Mouse (Mus musculus): ENCODE results near the gene Cdon.

DNA sequence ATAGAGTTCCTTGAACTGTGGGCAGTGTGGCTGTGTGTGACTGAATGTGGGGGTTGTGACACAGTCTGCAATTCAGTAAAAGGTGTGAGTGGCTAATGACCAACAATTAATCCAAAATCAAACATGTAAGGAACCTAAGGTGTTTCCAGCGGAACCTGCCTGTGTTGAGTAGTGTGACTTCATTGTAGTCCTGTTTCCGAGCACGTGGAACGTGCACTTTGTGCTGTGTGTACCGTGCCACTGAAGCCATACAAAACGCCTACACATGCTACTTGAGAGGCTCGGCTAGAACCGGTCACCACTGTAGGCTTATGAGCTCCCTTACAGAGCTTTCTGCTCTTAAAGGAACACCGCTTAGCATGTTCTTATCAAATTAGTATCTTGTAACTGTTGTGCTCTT is 127.5 kb downstream of the Cdon start:
- TF ChIP-seq CTCF (IDR thresholded peaks at IDR 0.05; ENCODE audit: borderline replicate concordance, insufficient read depth, low read length) (no peak), POLR2A (IDR thresholded peaks at IDR 0.05; ENCODE audit: low read depth, low read length) (no peak)

Measured in embryonic fibroblast, embryonic 13.5 days (primary cell).